15 mouse cellular contexts compared by ENCODE assay signal in the genomic region with DNA sequence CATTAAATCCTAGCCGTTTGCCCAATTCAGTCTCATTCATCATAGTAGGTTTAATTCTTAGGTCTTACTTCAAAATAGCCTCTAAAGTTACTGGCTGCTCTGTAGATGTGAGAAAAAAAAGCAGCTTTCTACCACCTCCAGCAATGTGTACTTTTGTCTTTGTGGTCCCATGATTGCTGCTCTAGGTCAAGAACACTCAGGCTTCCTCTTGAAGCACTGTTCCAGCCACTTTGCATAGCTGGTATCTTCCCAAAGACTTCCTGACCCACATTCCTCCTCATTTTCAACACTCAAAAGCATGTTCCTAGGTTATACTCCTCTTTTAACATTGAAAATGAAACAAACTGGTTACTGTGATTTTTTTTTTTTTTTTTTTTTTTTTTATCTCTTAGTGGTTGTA.
"Had no signal": no experiment of that assay in that cellular context is flagged by ENCODE, and none has a peak within 500 bp of the region (broad histone marks: within the 10 kb centered on the region; RNA-seq: fewer than 3 reads in every experiment).

No protein-coding gene starts in this region.

- ATAC-seq: intestine, embryonic 16.5 days; liver, embryonic 12.5 days had no signal

- DNase-seq: kidney, adult 18-20 months; kidney, adult 9 months; kidney, postnatal 14 days; kidney, postnatal 4 days; layer of hippocampus, adult 9-11 months; liver; midbrain, embryonic 14.5 days; thymus, postnatal 36 days had no signal

- H3K36me3 ChIP-seq: limb, embryonic 10.5 days; limb, embryonic 13.5 days; liver, embryonic 12.5 days; liver, embryonic 15.5 days; lung, embryonic 15.5 days had no signal

- H3K27me3 ChIP-seq: limb, embryonic 13.5 days; liver, embryonic 12.5 days; liver, embryonic 15.5 days had no signal

- H3K4me1 ChIP-seq: limb, embryonic 13.5 days; liver, embryonic 12.5 days; liver, embryonic 15.5 days; lung, embryonic 15.5 days had no signal

- H3K4me3 ChIP-seq: limb, embryonic 10.5 days; limb, embryonic 13.5 days; liver, embryonic 12.5 days; liver, embryonic 15.5 days; lung, embryonic 15.5 days had no signal

- H3K4me2 ChIP-seq: limb, embryonic 13.5 days; liver, embryonic 12.5 days; liver, embryonic 15.5 days; lung, embryonic 15.5 days; midbrain, embryonic 11.5 days had no signal

- H3K9me3 ChIP-seq: limb, embryonic 10.5 days; liver, embryonic 12.5 days; liver, embryonic 15.5 days; lung, embryonic 15.5 days had no signal

- H3K27ac ChIP-seq: limb, embryonic 10.5 days; limb, embryonic 13.5 days; liver, embryonic 12.5 days; liver, embryonic 15.5 days; lung, embryonic 15.5 days had no signal

- H3K9ac ChIP-seq: limb, embryonic 13.5 days; liver, embryonic 12.5 days; liver, embryonic 15.5 days; lung, embryonic 15.5 days had no signal
